Mouse (Mus musculus) heart, embryonic 13.5 days (tissue): ENCODE results near the gene Slc22a18. TPM values are rescaled to one million over a fixed set of nuclear protein-coding genes. Genes with fewer than 3 reads are reported as not detected.

Experiments used
- ATAC-seq: fragments of 200-750 bp; cut with Nextera tagmentation; 2 replicates; pipeline ENCODE4 v1.8.0; 2017; ENCODE audit warnings: moderate TSS enrichment; ENCODE audit not compliant: insufficient number of reproducible peaks, low FRiP score, low TSS enrichment; ENCODE audit errors: extremely low read depth
- H3K27ac ChIP-seq: fragments of 300-500 bp; sonication (generic); replicated peaks from 2 replicates; pipeline ENCODE4 v1.5.1; 2015; ENCODE audit warnings: moderate library complexity, mild to moderate bottlenecking, inconsistent platforms
- H3K27me3 ChIP-seq: fragments of 300-500 bp; sonication (generic); replicated peaks from 2 replicates; pipeline ENCODE4 v1.6.1; 2015; ENCODE audit warnings: mild to moderate bottlenecking, inconsistent platforms
- H3K36me3 ChIP-seq: fragments of 300-500 bp; sonication (generic); 2 replicates; pipeline ENCODE4 v1.6.1; 2015; ENCODE audit warnings: mild to moderate bottlenecking, inconsistent platforms
- H3K4me1 ChIP-seq: fragments of 300-500 bp; sonication (generic); 2 replicates; pipeline ENCODE4 v1.6.1; 2015; ENCODE audit warnings: inconsistent platforms
- H3K4me2 ChIP-seq: fragments of 300-500 bp; sonication (generic); 2 replicates; pipeline ENCODE4 v1.6.1; 2015; ENCODE audit warnings: inconsistent platforms, mild to moderate bottlenecking, moderate library complexity
- H3K4me3 ChIP-seq: fragments of 300-500 bp; sonication (generic); 2 replicates; pipeline ENCODE4 v1.5.1; 2015; ENCODE audit warnings: moderate library complexity, mild to moderate bottlenecking, inconsistent platforms
- H3K9ac ChIP-seq: fragments of 300-500 bp; sonication (generic); 2 replicates; pipeline ENCODE4 v1.6.1; 2015; ENCODE audit warnings: inconsistent platforms, mild to moderate bottlenecking, moderate library complexity
- H3K9me3 ChIP-seq: fragments of 300-500 bp; sonication (generic); 2 replicates; pipeline ENCODE4 v1.6.1; 2016; ENCODE audit warnings: inconsistent platforms
- WGBS: fragments of 180-500 bp; shearing (Covaris S2); methylation state at CpG from one replicate; pipeline ENCODE4 v1.1.7; 2015; ENCODE audit warnings: mixed read lengths; 5-methylcytosine and 5-hydroxymethylcytosine counted together
- polyA plus RNA-seq: library from polyadenylated mRNA; unstranded; fragments of >200 nt; fragmentation: Nextera tagmentation; extraction: Ambion mirVana; gene quantifications from 2 replicates; pipeline ENCODE4 v1.2.1, GENCODE M21; 2015

Gene Slc22a18
- polyA plus RNA-seq, 1 experiment from 2014 or later: 0.90 TPM

DNA sequence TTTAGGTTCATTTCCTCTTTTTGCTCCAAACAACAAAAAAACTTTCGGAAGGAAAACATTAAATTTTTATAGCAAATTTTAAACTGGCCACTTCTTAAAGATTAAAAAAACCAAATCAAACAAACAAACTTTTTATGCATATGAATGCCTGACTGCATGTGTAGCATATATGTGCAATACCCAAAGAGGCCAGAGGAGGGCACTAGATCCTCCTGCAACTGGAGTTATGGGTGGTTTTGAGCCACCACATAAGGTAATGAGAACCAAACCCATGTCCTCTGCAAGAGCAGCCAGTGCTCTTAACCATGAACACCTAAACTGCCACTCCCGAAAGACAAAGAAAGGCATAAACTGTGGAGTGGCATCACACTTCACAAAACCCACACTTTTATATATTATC, 70.8 kb downstream of the Slc22a18 start:
- no peak for ATAC-seq
- Histone ChIP-seq H3K4me1 (peaks cover 71% of the 10 kb centered on the region), H3K9me3 (no peaks in the 10 kb centered on the region), H3K4me2 (no peak overlapping the region), H3K27ac (no peak overlapping the region), H3K27me3 (no peaks in the 10 kb centered on the region), H3K9ac (no peak overlapping the region), H3K4me3 (no peak overlapping the region), H3K36me3 (peaks cover 30% of the 10 kb centered on the region)
- WGBS: 82% methylated on average over 2 of the region's 2 CpGs

DNA sequence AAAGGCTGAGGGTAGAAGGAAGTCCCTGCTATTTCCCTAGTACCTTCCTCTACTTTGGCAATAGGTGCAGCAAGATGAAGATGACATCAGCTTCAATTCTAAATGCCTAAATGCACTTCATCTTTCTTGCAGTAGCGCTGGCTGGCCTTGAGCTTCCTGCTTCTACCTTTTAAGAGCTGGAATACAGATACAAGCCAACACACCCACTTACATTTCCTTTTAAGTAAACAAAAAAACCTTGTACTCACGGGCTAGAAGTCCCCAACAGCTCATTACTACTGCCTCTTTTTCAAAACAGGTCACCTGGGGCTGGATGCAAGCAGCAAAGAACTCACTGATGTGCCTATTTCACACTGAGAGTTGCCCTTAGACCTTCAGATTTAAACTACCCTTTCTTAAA, 73.0 kb downstream of the Slc22a18 start:
- ATAC-seq: no peak
- no peaks in the 10 kb centered on the region for H3K9me3 ChIP-seq
- WGBS: 67% methylated on average over 2 of the region's 2 CpGs
- H3K36me3 ChIP-seq: peaks cover 13% of the 10 kb centered on the region
- peak overlapping the region; percentile 4; the same call in 1 of the 2 replicates for H3K4me3 ChIP-seq
- H3K4me2 ChIP-seq: peak overlapping the region; percentile 90
- H3K27me3 ChIP-seq: no peaks in the 10 kb centered on the region
- peaks cover 62% of the 10 kb centered on the region for H3K4me1 ChIP-seq
- no peak overlapping the region for H3K27ac ChIP-seq
- H3K9ac ChIP-seq: peak overlapping the region; percentile 56

DNA sequence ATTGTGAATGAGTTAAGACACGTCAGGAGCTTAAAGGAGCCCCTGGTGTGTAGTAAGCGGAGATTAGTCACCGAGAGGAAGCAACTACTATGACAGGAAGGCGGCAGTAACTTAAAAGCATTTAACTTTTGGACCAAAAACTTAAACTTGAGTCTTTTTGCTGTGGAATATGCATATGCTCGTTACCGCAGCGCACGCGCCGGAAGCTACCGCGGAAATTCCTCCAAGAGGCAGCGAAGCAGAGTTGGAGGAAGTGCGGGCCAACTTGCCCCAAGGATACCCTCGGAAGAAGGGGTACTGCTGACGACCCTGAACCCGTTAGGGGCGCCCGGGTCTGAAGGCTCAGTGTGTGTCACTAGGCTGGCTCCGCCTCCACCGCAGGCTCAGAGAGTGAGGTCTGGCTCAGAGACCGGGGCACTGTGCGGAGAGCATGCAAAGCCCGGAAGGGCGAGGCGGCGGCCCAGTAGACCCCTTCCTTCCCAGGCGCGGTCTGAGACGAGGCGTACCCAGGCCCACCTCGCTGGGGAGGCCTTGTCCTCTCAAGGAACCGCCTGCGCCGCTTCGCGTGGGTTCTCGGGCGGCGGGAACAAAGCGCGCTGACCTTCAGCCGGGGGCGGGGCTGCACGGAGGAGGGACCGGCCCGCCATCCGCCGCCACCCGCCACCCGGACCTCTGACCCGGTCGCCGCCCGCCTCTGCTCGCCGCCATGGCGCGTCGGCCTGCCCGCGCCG, 74.9 kb downstream of the Slc22a18 start:
- H3K9ac ChIP-seq: peak overlapping the region; percentile 93
- peaks cover 13% of the 10 kb centered on the region for H3K36me3 ChIP-seq
- H3K4me3 ChIP-seq: peak overlapping the region; percentile 80
- H3K4me1 ChIP-seq: peaks cover 44% of the 10 kb centered on the region
- peak overlapping the region; percentile 94 for H3K27ac ChIP-seq
- H3K9me3 ChIP-seq: no peaks in the 10 kb centered on the region
- ATAC-seq: peak; percentile 74
- peak overlapping the region; percentile 90 for H3K4me2 ChIP-seq
- H3K27me3 ChIP-seq: no peaks in the 10 kb centered on the region
- WGBS: under 1% methylated on average over 57 of the region's 63 CpGs

Other genes starting within 250 kb of the Slc22a18 start
- 621 and 622 TPM in 2 replicates for gene Cdkn1c, start 12.7 kb upstream of the Slc22a18 start, polyA plus RNA-seq
- 1.2 and 2.3 TPM in 2 replicates for gene Phlda2, start 29.4 kb downstream of the Slc22a18 start, polyA plus RNA-seq
- gene Nap1l4, start 75.4 kb downstream of the Slc22a18 start, polyA plus RNA-seq: 217 and 223 TPM in 2 replicates
- gene Cars, start 126.4 kb downstream of the Slc22a18 start, polyA plus RNA-seq: 26.6 and 31.4 TPM in 2 replicates
- 0.46 and 0.62 TPM in 2 replicates for gene Tnfrsf26, start 155.0 kb downstream of the Slc22a18 start, polyA plus RNA-seq
- 3.8 and 5.3 TPM in 2 replicates for gene Tnfrsf22, start 175.9 kb downstream of the Slc22a18 start, polyA plus RNA-seq
- gene Tnfrsf23, start 212.1 kb downstream of the Slc22a18 start, polyA plus RNA-seq: 2.4 and 3.1 TPM in 2 replicates